Mouse (Mus musculus): ENCODE results near the gene Ccdc186.
A peak's percentile ranks its signal among the peaks of the same experiment; 100 is the strongest.

Gene Ccdc186

GRCm38 (mm10) chr19:56821798-56822447 is at the start of gene Ccdc186:
Gene Ccdc186, minus strand, starts transcription at chr19:56822190.
- peak; percentile 98 to 99 for DNase-seq

DNA sequence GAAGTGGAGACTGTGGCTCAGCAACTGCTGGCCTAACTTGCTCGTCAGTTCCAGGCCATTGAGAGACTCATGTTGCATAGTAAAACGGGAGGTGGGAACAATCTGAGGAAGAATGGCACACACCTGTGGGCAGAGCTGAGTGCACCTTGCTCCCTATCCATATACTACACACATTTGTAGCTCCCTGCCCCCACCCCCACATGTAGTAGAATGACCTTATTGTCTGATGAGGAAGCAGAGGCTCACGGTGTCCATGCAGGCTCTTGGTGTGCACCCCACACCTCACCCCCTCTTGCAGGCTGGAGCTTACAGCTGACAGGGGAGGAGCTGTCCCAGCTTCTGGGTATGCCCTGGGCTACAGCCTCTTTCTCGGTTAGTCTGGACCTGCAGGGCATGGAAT is 45.7 kb upstream of the Ccdc186 start:
- no peak for DNase-seq

DNA sequence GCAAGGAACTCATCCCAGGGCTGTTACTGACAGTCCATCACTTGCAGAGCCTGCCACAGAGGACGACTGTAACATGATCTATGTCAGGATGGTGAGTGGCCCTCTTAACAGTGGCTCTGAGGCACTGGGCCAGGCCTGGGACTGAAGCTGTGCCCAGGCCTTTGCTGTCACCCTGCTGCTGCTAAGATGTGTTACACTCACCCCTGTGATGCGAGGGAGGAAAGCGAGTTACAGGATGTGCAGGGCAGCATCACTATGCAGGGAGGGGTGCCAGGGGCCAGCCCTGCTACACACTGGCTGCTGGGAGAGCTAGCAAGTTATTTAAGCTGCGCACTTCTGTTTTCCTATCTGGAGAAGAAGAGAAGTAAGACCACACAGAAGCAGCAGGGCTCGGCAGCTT is 34.5 kb upstream of the Ccdc186 start:
- DNase-seq, result no peak

DNA sequence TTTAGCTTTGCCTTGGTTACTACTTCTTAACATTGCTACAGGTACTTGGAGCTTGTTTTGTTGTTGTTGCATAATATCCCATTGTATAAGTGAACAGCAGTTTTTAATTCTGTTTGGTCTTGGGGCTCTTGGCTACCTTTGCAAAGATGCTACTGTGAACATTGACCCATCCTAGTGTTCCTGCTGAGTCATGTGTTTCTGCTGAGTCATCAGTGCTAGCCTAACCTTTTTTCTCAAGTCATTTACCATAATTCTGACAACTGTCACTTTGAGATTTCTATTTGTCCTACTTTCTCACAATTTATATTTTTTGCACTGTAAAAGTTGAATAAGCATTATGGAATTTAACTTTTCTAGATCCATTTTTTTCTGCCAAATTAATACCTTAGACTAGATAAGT is 30.6 kb upstream of the Ccdc186 start:
- no peak for DNase-seq

- no peak for DNase-seq
These were observed 21.0 kb upstream of the Ccdc186 start for GRCm38 (mm10) chr19:56842974-56843373.

- no peak for DNase-seq
These were observed 17.1 kb upstream of the Ccdc186 start for GRCm38 (mm10) chr19:56838942-56839706.

GRCm38 (mm10) chr19:56835340-56835739 is 13.3 kb upstream of the Ccdc186 start:
- no peak for DNase-seq

- DNase-seq, result no peak
These were observed 8.2 kb upstream of the Ccdc186 start for GRCm38 (mm10) chr19:56830163-56830562.

DNA sequence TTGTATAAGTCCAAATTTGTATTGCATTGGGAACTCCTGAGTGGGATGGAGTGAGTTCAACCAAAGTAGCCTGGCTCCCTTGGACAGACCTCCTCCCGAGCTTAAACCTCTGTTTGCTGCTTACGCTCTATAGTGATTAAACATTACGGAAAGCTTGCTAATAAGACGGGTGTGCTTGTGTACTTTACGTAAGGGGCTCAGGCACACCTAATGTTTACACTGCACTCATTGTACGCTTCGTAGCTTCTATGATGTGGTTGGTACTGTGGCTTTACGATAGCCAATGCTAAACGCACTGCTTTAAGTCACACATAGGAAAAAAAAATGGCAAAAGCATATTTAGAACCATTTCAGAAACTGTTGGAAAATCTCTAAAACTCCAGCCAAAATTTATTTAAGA is 7.3 kb upstream of the Ccdc186 start:
- DNase-seq, result no peak

GRCm38 (mm10) chr19:56828305-56828704 is 6.3 kb upstream of the Ccdc186 start:
- no peak for DNase-seq

GRCm38 (mm10) chr19:56826047-56826631 is 4.1 kb upstream of the Ccdc186 start, which contains the start of gene Tdrd1:
Gene Tdrd1, plus strand, starts transcription at chr19:56826209.
- DNase-seq, result no peak

- no peak for DNase-seq
These were observed 452 bp upstream of the Ccdc186 start for GRCm38 (mm10) chr19:56822448-56822836.

DNA sequence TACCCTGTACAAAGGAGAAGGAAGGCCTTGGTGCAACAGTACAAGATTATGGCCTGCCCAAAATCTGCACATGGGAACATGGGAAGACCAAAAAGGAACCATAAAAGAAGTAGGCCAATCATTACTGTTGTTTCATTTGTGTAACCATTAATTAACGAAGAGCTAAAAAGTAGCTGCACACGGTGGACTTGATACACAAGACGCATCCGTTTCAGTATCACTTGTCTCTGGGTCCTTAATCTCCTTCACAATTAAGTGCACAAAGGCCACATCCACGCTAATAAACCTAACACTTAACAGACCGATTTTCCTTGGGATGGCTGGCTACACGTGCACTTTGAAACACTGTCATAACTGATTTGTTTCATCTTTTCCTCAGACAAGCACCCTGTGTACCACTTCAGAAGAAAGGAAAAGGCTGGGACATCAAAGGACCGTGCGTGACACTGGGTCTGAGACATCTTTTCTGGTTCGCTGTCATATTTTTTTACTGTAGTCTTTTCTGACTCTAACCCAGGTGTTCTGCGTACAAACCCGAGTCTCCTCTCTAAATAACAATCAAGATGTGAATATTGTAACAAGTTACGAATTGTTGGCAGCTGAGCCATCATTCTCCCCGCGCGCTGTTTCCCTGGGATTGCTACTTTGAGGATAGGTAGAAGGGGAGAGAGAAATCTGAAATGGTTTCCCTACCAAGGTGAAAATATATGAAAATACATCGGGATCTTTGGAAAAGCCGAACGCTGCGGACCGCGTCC is 771 bp downstream of the Ccdc186 start:
- no peak for DNase-seq

DNA sequence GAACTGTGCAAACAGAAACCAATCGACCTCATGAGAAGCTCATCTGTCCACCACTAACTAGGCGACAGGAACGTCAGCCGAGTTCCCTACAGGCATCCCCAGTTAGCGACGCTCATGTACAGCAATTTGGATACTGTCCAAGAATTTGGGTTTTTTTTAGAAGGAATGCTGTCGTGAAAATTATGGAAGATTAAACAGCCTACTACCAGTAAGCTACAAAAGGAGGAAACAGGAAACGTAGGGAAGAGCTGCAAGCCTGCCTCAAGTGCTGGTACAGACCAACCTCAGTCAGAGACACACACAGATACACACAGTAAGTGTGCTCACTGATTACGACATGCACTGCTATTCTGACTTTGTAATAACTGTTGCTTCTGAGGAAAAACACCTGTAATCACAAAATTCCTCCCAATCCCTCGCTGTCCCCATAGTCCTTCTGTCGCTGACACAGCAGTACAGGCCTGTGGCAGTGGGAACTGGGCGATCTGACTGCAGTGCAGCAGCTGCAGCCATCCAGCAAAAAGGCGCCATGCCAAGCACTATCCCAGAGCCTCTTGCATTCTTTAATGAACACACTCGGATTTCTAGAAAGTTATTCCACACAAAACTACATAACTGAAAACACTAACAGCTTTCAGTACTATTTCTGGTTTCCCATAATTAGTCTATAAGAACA is 4.0 kb downstream of the Ccdc186 start:
- DNase-seq, result peak; percentile 36 to 58

- DNase-seq, result no peak
These were observed 8.6 kb downstream of the Ccdc186 start for GRCm38 (mm10) chr19:56813360-56813759.

GRCm38 (mm10) chr19:56811590-56811989 is 10.4 kb downstream of the Ccdc186 start:
- peak; percentile 50 to 70 for DNase-seq

DNA sequence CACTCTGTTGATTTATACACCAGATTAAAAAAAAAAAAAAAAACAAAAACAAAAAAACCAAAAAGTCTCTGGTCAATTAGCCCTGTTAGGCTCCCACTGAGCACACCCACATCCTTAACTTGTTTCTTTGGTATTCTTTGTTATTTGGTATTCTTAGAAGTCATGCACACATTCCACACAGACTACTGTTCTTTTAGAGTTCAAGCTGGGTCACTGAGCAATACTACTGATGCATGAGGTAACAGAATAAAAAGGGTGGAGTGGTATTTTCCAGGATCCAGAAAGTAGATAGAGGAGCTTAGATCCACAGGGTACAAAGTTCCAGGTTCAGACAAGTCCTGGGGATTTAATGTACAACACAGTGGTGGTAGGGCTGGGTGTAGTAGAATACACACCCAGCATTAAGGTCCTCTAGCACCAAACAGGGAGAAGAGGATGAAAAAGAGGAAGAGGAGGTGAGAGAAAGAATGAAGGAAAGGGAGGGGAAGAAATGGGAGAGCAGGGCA is 11.3 kb downstream of the Ccdc186 start:
- DNase-seq, result no peak

- DNase-seq, result peak in 1 of 2 experiments; percentile 28
These were observed 13.2 kb downstream of the Ccdc186 start for GRCm38 (mm10) chr19:56808771-56809170.

DNA sequence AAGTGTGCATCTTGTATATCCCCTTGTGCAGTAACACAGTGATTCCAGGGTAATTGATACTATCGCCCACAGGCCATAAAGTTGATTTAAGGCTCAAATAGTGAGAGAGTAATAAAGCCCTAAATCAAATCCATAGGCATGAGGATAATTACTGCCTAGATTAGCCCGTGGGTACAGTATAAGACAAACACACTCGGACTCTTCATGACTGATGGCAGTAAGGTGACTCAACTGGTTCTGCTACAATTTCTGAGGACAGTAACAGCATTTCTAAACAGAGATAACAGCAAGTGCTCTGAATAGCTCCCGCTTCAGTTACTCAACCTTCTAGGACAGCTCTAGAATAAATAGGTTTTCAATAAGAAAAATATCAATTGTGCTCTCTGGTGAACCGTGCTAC is 14.9 kb downstream of the Ccdc186 start:
- no peak for DNase-seq

- peak; percentile 67 to 75 for DNase-seq
These were observed 16.6 kb downstream of the Ccdc186 start for GRCm38 (mm10) chr19:56805366-56805765.

GRCm38 (mm10) chr19:56802352-56802746 is 19.6 kb downstream of the Ccdc186 start:
- no peak for DNase-seq

DNA sequence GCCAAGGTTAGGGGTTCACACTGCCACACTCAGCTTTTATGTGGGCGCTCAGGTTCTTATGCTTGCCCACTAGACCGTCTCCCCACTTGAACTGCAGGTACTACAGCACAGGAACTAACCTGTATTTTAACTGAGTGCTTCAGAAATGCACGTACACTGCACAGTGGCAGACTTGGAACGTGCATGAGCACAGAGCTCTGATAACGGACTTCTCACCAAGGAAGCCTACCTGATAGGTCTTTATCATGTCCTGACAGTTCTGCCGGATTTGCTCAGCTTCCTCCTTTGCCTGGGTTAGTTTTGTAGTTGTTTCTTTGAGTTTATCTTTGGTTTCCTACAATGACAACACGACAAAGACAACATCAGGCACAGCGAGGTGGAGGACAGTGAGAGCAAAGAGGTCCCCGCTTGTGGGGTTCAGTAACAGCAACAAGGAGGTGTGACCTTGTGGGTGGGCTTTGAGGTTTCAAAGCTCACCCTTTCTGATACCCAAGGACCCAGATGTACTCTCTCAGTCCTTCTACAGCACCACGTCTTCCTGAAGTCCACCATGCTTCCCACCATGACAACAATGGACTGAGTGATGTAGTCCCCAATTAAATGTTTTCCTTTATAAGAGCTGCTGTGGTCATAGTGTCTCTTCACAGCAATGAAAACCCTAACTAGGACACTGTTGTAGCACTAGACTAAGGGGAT is 20.2 kb downstream of the Ccdc186 start:
- DNase-seq, result no peak

Measured in cerebellum, postnatal 25 days (tissue).